Comparison of ENCODE assay signal across 25 mouse cellular contexts in the genomic region with DNA sequence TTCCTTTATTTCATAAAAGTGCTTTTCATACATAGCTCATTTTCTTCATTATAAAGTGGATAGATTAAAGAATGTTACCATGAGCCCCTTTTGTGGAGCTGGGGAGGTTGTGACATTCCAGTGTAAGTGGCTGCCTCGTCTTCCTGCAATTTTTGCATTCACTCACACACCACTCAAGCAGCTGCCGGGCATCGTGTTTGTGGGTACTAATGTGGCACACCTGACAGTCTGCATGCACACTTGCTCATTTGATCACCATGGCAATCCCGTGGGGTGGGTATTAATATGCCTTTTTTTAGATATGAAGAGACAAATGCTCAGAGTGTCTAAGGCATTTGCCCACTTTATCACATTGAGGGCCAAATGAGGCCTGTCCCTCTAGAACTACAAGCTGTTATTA. TPM values are rescaled to one million over a fixed set of nuclear protein-coding genes. Genes with fewer than 3 reads are reported as not detected.
"Had no signal": no experiment of that assay in that cellular context is flagged by ENCODE, and none has a peak within 500 bp of the region (broad histone marks: within the 10 kb centered on the region; RNA-seq: fewer than 3 reads in every experiment).

No protein-coding gene starts in this region.

- H3K27ac ChIP-seq: heart, embryonic 10.5 days; heart, embryonic 13.5 days; heart, embryonic 15.5 days; hindbrain, embryonic 10.5 days; hindbrain, embryonic 12.5 days; hindbrain, embryonic 13.5 days; hindbrain, embryonic 14.5 days; hindbrain, embryonic 15.5 days; hindbrain, postnatal 0 days; intestine, embryonic 15.5 days; kidney, embryonic 15.5 days; kidney, postnatal 0 days; layer of hippocampus, adult 2 months; left cerebral cortex, adult 2 months had no signal

- H3K4me3 ChIP-seq: heart, embryonic 10.5 days; heart, embryonic 12.5 days; heart, embryonic 13.5 days; heart, embryonic 15.5 days; hindbrain, embryonic 10.5 days; hindbrain, embryonic 12.5 days; hindbrain, embryonic 13.5 days; hindbrain, embryonic 15.5 days; intestine, embryonic 15.5 days; kidney, embryonic 15.5 days; layer of hippocampus, adult 2 months; left cerebral cortex, adult 2 months had no signal

- H3K9ac ChIP-seq: heart, embryonic 12.5 days; heart, embryonic 13.5 days; heart, embryonic 15.5 days; hindbrain, embryonic 12.5 days; hindbrain, embryonic 13.5 days; hindbrain, embryonic 14.5 days; hindbrain, embryonic 15.5 days; intestine, embryonic 15.5 days; kidney, embryonic 15.5 days had no signal

- H3K9me3 ChIP-seq: heart, embryonic 10.5 days; heart, embryonic 12.5 days; heart, embryonic 13.5 days; heart, embryonic 15.5 days; hindbrain, embryonic 10.5 days; hindbrain, embryonic 12.5 days; hindbrain, embryonic 13.5 days; hindbrain, embryonic 15.5 days; intestine, embryonic 15.5 days; kidney, embryonic 15.5 days had no signal

- H3K4me1 ChIP-seq: heart, embryonic 12.5 days; heart, embryonic 15.5 days; hindbrain, embryonic 10.5 days; hindbrain, embryonic 12.5 days; hindbrain, embryonic 13.5 days; hindbrain, embryonic 15.5 days; intestine, embryonic 15.5 days; kidney, embryonic 15.5 days had no signal

- H3K4me2 ChIP-seq: heart, embryonic 11.5 days; heart, embryonic 12.5 days; heart, embryonic 13.5 days; heart, embryonic 15.5 days; hindbrain, embryonic 12.5 days; hindbrain, embryonic 13.5 days; hindbrain, embryonic 14.5 days; hindbrain, embryonic 15.5 days; intestine, embryonic 15.5 days; kidney, embryonic 15.5 days had no signal

- H3K27me3 ChIP-seq: heart, embryonic 12.5 days; heart, embryonic 13.5 days; heart, embryonic 15.5 days; hindbrain, embryonic 12.5 days; hindbrain, embryonic 13.5 days; hindbrain, embryonic 15.5 days; intestine, embryonic 15.5 days; kidney, embryonic 15.5 days had no signal

- ATAC-seq: hindbrain, embryonic 16.5 days; hindbrain, postnatal 0 days; inflammation-experienced regulatory T-cells, adult 6 months; intestine, embryonic 15.5 days; intestine, embryonic 16.5 days; intestine, postnatal 0 days had no signal

- H3K36me3 ChIP-seq: heart, embryonic 10.5 days; heart, embryonic 12.5 days; heart, embryonic 13.5 days; heart, embryonic 15.5 days; hindbrain, embryonic 10.5 days; hindbrain, embryonic 12.5 days; hindbrain, embryonic 13.5 days; hindbrain, embryonic 15.5 days; intestine, embryonic 15.5 days; kidney, embryonic 15.5 days had no signal

RNA-seq across cellular contexts. Expression of a gene that starts 24.9 kb away (rescaled TPM):
- polyA plus RNA-seq: heart, embryonic 12.5 days; heart, embryonic 14.5 days; heart, embryonic 15.5 days; heart, embryonic 16.5 days; heart, postnatal 0 days; hindbrain, embryonic 11.5 days; hindbrain, embryonic 13.5 days; hindbrain, embryonic 14.5 days; inflammation-experienced regulatory T-cells, adult 6 months; intestine, postnatal 0 days; kidney, embryonic 14.5 days had no signal
